Mouse (Mus musculus) midbrain, embryonic 15.5 days (tissue): ENCODE measurements around the gene Fam241b. TPM values are rescaled to one million over a fixed set of nuclear protein-coding genes. Genes with fewer than 3 reads are reported as not detected.

Experiments used
- ATAC-seq: fragments of 200-750 bp; cut with Nextera tagmentation; replicated peaks from 2 replicates; pipeline ENCODE4 v1.8.0; 2017; ENCODE audit warnings: moderate TSS enrichment
- H3K27ac ChIP-seq: fragments of 300-500 bp; sonication (generic); 2 replicates; pipeline ENCODE4 v1.5.1; 2015; ENCODE audit warnings: mild to moderate bottlenecking, inconsistent platforms
- H3K27me3 ChIP-seq: fragments of 300-500 bp; sonication (generic); replicated peaks from 2 replicates; pipeline ENCODE4 v1.6.1; 2015; ENCODE audit warnings: inconsistent platforms
- H3K36me3 ChIP-seq: fragments of 300-500 bp; sonication (generic); replicated peaks from 2 replicates; pipeline ENCODE4 v1.6.1; 2015; ENCODE audit warnings: inconsistent platforms
- H3K4me1 ChIP-seq: fragments of 300-500 bp; sonication (generic); 2 replicates; pipeline ENCODE4 v1.6.1; 2015; ENCODE audit warnings: inconsistent platforms
- H3K4me2 ChIP-seq: fragments of 300-500 bp; sonication (generic); 2 replicates; pipeline ENCODE4 v1.6.1; 2015; ENCODE audit warnings: inconsistent platforms, mild to moderate bottlenecking, moderate library complexity
- H3K4me3 ChIP-seq: fragments of 300-500 bp; sonication (generic); 2 replicates; pipeline ENCODE4 v1.5.1; 2015; ENCODE audit warnings: mild to moderate bottlenecking, inconsistent platforms
- H3K9ac ChIP-seq: fragments of 300-500 bp; sonication (generic); 2 replicates; pipeline ENCODE4 v1.6.1; 2015; ENCODE audit warnings: mild to moderate bottlenecking, inconsistent platforms
- H3K9me3 ChIP-seq: fragments of 300-500 bp; sonication (generic); 2 replicates; pipeline ENCODE4 v1.6.1; 2016; ENCODE audit warnings: inconsistent platforms
- WGBS: fragments of 180-500 bp; shearing (Covaris S2); methylation state at CpG from one replicate; pipeline ENCODE4 v1.1.7; 2015; ENCODE audit warnings: mixed read lengths; 5-methylcytosine and 5-hydroxymethylcytosine counted together
- polyA plus RNA-seq: library from polyadenylated mRNA; unstranded; fragments of >200 nt; fragmentation: Nextera tagmentation; extraction: Ambion mirVana; gene quantifications from 2 replicates; pipeline ENCODE4 v1.2.1, GENCODE M21; 2015

Gene Fam241b
- polyA plus RNA-seq, 1 experiment from 2014 or later: 204 TPM

DNA sequence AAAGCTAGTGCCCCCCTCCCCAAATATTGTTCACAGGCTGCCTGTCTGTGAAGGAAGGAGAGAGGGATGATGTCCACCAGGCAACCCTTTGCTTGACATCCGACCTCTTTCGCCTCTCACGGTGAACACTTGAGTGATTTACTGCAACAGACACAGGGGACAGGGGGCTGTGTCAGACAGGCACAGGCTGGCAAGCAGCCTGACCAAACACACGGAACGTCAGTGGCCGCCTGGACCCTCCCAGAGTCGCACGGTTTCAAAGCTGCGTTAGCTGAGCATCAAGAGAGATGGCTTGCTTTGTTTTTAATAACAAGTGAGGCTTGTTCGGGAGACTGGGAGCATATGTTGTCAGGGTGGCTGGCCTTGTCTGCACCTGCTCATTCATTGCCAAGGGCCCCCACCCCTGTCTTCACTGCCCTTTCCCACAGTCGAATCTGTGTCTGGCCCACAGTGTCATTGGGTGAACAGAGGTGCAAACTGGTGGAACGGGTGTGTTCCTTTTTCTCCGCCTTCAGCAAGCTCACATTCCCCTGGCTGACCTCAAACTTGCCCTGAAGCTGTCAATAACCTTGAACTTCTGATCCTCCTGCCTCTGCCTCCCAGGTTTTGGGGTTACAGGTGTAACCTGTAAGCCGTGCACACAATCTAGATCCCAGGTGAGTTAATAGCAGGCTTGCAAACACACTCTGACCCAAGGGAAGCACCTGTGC is 82.6 kb downstream of the Fam241b start:
- Histone ChIP-seq H3K9me3 (no peaks in the 10 kb centered on the region), H3K27me3 (no peaks in the 10 kb centered on the region), H3K9ac (no peak overlapping the region), H3K4me1 (0 out of 2 replicates have a peak, but pooled peaks cover 5% of the 10 kb centered on the region), H3K27ac (no peak overlapping the region), H3K4me2 (no peak overlapping the region), H3K4me3 (no peak overlapping the region), H3K36me3 (no peaks in the 10 kb centered on the region)
- 57% methylated on average over 14 of the region's 14 CpGs for WGBS
- ATAC-seq: no peak

GRCm38 (mm10) chr10:62060224-62060913 is 83.4 kb downstream of the Fam241b start:
- Histone ChIP-seq H3K27ac (0 out of 2 replicates have a peak overlapping the region, but pooled peaks have one; percentile 29), H3K36me3 (no peaks in the 10 kb centered on the region), H3K4me3 (no peak overlapping the region), H3K9ac (no peak overlapping the region), H3K4me1 (0 out of 2 replicates have a peak, but pooled peaks cover 8% of the 10 kb centered on the region), H3K9me3 (no peaks in the 10 kb centered on the region), H3K4me2 (no peak overlapping the region), H3K27me3 (no peaks in the 10 kb centered on the region)
- no peak for ATAC-seq
- WGBS: 74% methylated on average over 16 of the region's 16 CpGs

DNA sequence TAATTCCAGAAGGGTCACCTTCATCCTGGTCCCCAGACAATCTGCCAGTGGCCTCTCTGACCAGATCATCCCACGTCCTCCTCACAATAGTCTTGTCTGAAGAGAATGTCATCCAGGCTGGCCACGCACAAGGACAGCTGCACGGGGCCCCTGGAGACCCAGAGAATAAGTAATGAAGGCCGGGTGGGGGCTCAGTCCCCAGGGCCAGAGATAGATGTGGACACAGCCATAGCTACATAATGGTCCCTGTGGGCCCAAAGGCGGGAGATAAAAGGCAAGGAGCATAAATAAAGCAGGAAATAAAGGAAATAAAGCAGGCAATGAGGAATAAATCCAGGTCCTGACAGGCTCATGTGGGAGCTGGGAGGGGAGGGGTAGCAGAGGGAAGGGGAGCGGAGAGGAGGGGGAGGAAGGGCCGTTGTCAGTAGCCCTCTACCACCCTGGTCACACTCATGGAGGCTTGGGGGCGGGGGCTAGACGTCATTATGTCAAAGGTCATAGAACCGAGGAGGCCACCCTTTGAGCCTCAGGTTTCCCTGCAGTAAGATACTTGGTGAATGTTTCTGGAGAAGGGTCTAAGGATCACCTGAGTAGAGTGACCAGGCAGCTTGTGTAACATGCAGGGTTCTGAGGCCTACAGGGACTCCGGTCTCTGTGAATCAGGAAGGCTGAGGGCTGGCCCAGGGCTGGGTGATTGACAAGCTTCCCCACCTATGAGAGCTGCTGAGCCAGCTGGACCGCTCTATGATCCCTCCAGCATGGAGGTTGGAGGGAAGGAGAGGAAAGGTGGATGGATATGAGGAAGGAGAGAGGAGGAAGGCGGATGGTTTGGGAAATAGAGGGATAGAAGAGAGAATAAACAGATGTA is 85.0 kb downstream of the Fam241b start:
- Histone ChIP-seq H3K9ac (no peak overlapping the region), H3K4me2 (no peak overlapping the region), H3K9me3 (no peaks in the 10 kb centered on the region), H3K4me3 (no peak overlapping the region), H3K36me3 (no peaks in the 10 kb centered on the region), H3K4me1 (0 out of 2 replicates have a peak, but pooled peaks cover 9% of the 10 kb centered on the region), H3K27me3 (no peaks in the 10 kb centered on the region), H3K27ac (no peak overlapping the region)
- no peak for ATAC-seq
- 71% methylated on average over 13 of the region's 13 CpGs for WGBS

Other genes with a start within 250 kb of the Fam241b start
- 1.9 and 2.9 TPM in 2 replicates for gene Col13a1, start 164.8 kb downstream of the Fam241b start, polyA plus RNA-seq
- 0.13 and 0.19 TPM in 2 replicates for gene Neurog3, start 10.8 kb downstream of the Fam241b start, polyA plus RNA-seq
- gene Tspan15, start 87.3 kb upstream of the Fam241b start, polyA plus RNA-seq: 21.1 and 23.4 TPM in 2 replicates
- not detected in 2 replicates for gene Tacr2, start 108.5 kb upstream of the Fam241b start, polyA plus RNA-seq
- 126 and 135 TPM in 2 replicates for gene Hk1, start 236.0 kb upstream of the Fam241b start, polyA plus RNA-seq